Mouse (Mus musculus): Measurements from ENCODE around the gene Nup133. TPM values are rescaled to one million over a fixed set of nuclear protein-coding genes. Genes with fewer than 3 reads are reported as not detected.
A peak's percentile ranks its signal among the peaks of the same experiment; 100 is the strongest.

The Nup133 gene
- total RNA-seq, 2 experiments from 2014 or later = 9.8 to 10.4 TPM

DNA sequence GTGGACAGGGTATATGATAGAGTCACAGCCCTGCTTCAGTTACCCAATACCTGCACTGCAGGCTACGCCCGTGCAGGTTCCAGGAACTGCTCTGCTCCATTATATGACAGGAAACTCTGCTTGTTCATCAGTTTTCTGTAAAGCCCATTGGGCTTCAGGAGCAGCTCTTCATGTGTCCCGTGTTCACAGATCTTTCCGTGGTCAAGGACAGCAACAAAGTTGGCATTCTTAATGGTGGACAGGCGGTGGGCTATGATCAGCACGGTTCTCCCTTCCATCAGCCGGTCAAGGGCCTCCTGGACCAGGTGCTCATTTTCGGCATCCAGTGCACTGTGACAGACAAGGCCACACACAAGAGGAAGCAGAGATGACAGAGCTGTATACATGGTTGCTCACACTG lies 5.2 kb upstream of the Nup133 start:
- no peak for DNase-seq (ENCODE audit: low spot score)

DNA sequence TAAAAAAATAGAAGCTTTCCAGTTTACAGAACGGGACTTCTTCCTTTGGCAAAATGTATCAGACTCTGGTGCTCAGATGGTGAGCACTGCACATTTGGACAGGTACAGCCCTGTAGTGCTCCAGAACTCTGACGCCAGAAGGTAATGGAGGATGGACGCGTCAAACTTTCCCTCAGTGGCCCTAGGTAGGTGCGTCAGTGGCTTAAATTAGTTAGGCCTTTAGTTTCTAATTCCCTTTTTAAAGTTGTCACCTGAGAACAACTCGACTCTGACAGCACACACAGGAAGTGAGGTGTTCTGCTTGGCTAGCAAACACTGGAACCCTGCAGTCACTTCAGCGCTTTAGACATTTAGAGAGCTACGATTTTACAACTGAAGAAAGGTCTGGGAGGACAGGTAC lies 4.6 kb upstream of the Nup133 start:
- DNase-seq (ENCODE audit: low spot score) = no peak

GRCm38 (mm10) chr8:123950077-123950802 lies 1.2 kb upstream of the Nup133 start:
- peak; percentile 53 for DNase-seq (ENCODE audit: low spot score)

DNA sequence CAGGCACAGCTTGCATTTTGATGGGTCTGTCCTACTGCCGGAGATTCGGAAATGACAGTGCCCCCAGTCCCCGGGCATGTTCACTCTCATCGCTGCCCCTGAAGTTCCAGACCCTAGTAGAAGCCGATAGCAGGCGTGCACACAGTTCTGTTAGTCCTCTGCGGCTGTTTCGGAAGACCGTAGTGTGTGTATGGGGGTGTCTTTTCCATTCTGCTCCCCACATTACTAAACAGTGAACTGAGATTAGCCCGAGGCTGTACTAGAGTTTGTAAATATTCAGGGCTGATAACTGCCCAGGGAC lies 571 bp upstream of the Nup133 start:
- DNase-seq (ENCODE audit: low spot score) = no peak

DNA sequence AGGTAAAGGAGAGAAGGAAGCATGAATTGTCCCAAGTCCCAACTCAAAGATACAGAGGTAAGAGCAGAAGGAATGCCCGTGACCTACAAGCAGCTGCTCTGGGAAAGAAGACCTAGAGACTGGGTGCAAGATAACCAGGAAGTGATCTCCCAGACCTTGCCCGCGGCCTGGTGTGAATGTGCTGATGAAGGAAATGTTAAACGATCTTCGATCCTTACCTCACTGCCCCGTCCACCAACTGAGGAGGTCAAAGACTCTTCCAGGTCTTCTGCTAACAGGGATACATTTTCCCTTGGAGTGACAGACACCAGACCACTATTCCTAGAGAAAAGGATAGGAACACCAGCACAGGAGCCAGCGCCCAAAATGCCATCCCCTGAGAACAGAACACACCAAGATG lies 20.0 kb downstream of the Nup133 start:
- no peak for DNase-seq (ENCODE audit: low spot score)

GRCm38 (mm10) chr8:123925671-123926070 lies 23.4 kb downstream of the Nup133 start:
- peak; percentile 71 for DNase-seq (ENCODE audit: low spot score)

GRCm38 (mm10) chr8:123924719-123925118 lies 24.3 kb downstream of the Nup133 start:
- DNase-seq (ENCODE audit: low spot score) = peak; percentile 90

DNA sequence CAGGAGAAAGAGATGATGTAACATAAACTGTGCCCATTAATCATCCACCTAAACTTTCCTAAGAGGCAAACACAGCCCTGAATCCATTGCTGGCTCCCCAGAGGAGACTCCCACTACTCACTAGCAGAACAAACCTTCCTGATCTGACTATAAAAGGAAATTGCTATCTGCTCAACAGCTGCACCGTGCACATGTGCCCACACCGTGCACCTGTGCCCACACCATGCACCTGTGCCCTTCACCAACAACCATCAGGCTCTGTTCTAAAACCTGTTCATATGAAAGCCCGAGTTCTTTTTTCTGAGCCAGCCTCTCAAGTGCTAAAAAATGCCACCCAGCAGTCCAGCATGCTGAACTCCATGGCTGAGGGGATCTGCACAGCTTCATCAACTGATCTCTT lies 34.4 kb downstream of the Nup133 start:
- DNase-seq (ENCODE audit: low spot score) = no peak

DNA sequence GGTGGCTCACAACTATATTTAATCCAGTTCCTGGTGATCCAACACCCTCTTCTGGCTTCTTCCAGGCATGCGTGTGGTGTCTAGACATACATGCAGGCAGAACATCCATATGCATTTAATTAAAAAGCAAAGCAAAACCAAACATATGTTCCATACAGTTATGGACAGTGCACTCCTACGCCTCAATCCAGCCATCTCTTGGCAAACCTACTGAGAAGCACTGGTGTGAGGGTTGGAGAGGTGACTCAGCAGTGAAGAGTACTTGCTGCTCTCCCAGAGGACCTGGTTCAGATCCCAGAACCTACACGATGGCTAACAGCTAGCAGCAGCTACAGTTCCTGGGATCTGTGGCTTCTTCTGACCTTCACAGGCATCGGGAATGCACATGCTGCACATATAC lies 36.8 kb downstream of the Nup133 start:
- DNase-seq (ENCODE audit: low spot score) = no peak

- no peak for DNase-seq (ENCODE audit: low spot score)
Observed at GRCm38 (mm10) chr8:123907604-123908003, 41.5 kb downstream of the Nup133 start.

DNA sequence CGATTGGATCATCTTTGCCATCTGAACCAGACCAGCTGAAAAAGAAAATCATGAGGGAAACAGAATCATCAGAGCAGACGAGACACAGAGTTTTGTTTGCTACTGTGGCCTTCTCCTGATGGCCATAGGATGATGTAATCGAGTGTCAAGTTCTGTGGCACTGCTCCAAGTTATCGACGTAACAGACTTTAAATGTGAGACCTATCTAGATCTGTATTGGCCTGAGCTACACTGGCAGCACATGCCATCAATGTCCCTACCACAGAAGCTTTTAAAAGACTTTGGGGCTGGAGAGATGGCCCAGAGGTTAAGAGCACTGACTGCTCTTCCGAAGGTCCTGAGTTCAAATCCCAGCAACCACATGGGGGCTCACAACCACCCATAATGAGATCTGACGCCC lies 46.4 kb downstream of the Nup133 start:
- DNase-seq (ENCODE audit: low spot score) = no peak

GRCm38 (mm10) chr8:123899366-123899765 lies 49.7 kb downstream of the Nup133 start:
- no peak for DNase-seq (ENCODE audit: low spot score)

- no peak for DNase-seq (ENCODE audit: low spot score)
Observed at GRCm38 (mm10) chr8:123898576-123898975, 50.5 kb downstream of the Nup133 start.

GRCm38 (mm10) chr8:123896774-123897173 lies 52.3 kb downstream of the Nup133 start:
- no peak for DNase-seq (ENCODE audit: low spot score)

GRCm38 (mm10) chr8:123896366-123896761 lies 52.7 kb downstream of the Nup133 start:
- DNase-seq (ENCODE audit: low spot score) = no peak

DNA sequence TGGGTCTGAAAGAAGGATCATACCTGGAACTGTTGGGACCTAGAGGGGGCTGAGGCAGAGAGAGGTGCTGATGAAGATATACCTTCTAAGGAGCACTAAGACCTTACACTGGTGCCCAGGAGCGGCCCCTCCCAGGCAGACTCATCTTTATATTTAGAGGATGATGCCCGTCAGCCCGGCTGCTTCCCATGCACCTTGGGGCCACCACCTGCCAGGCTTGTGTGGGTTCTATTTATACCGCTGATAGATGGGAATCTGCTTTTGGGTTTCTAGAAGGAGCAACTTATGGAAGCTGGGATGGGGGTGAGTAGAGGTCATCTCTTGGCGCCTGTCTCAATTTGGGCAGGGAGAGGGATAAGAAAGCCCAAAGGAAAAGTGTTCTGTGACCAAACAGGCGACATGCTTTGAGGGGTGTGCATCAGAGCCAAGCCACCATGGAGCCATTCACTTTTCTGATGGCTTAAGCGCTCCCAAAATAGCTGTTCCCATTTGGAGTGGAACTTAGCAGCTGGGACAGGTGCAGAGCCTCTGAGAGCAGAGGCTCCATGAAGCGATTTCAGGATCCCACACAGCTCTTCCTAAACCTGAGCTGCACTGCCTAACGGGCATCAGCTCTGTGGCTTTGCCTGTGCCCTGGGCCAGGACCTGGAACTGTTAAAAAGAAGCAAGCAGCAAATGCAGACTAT lies 53.2 kb downstream of the Nup133 start:
- peak; percentile 83 for DNase-seq (ENCODE audit: low spot score)

GRCm38 (mm10) chr8:123895230-123895629 lies 53.8 kb downstream of the Nup133 start:
- peak; percentile 78 for DNase-seq (ENCODE audit: low spot score)

DNA sequence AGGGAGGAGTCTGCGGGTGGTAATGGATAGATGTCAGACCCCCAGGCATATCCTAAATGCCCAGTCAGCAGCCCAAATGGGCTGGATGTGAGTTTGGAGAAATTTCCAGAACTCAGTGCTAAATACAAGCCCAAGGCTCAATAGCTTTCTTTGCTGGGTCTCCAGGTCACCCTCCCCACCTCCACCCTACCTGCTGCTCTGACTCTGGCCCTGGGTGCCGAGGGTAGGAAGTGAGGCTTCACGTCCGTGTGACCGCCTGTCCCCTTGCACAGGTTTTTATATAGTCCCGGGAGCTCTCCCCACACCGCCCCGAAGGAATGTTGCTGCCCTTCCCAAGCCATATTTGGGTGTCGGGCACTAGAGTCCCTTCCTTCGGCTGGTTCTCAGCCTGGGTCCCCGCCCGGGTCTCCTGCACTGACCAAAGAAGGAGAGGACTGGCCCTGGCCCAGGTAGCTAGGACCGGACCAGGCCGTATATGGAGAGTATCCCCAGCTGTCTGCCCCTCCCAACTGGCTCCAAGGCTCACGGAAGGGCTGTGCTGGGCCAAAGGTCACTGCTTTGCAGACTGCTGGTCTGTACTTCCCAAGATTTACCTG lies 54.5 kb downstream of the Nup133 start, which contains the start of gene Acta1:
Acta1 (minus strand) TSS at position 250 of the 596 bp plus-strand sequence.
- peak; percentile 91 for DNase-seq (ENCODE audit: low spot score)

GRCm38 (mm10) chr8:123893413-123893812 lies 55.7 kb downstream of the Nup133 start:
- peak; percentile 44 for DNase-seq (ENCODE audit: low spot score)

- peak; percentile 43 for DNase-seq (ENCODE audit: low spot score)
Observed at GRCm38 (mm10) chr8:123892586-123893155, 56.4 kb downstream of the Nup133 start.

GRCm38 (mm10) chr8:123891883-123892585 lies 57.0 kb downstream of the Nup133 start:
- peak; percentile 66 for DNase-seq (ENCODE audit: low spot score)

DNA sequence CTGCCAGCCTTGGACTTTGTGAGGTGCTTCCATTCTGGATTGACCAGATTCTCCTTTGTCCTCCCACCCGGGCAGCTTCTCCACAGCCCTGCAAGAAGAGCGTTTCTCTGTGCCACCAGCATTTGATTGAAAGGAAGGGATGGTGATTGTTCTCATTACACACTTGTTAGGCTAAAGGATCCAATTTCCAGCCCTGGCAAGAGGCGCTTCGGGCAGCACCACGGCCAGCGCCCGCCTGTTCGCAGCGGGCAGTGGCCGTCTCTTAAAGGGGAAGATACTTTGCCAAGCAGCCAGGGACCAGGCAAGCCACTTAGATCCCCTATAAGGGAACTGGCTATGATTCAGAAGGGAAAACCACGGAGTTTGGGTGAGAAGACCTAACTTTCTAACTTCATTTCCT lies 57.8 kb downstream of the Nup133 start:
- DNase-seq (ENCODE audit: low spot score) = peak; percentile 81
